Mouse (Mus musculus): ENCODE measurements at regions not wholly inside any gene's neighbourhood (a gene's known extent, or its start where the extent isn't known, plus 50 kb on each side); places are given as distances from the start of the nearest gene placed in this dataset.

DNA sequence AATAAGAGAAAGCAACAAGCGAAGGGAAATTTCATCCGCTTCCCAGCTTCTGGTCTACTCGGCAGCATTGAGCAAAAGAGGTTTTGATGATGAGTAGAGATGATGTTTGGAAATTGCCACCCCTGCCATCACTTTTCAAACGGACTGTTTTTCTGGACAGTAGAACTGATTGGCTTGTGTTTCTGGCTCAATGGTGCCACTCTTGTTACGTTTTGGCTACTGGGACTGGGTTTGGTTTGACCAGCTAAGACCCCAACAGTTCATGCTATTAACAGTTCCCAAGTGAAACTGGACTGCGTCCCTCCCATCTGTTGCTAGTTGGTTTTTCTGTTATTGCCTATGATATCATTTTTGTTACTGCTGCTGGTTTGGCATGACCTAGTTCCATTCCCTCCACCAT is 199.1 kb downstream of the Rps15a start:
- TF ChIP-seq CTCF (IDR thresholded peaks at IDR 0.05; ENCODE audit: insufficient read depth, low read depth, low read length) (no peak), POLR2A (IDR thresholded peaks at IDR 0.05; ENCODE audit: insufficient read depth, low read depth, low read length) (no peak)

Measured in olfactory bulb, adult 2 months (tissue).